Mouse (Mus musculus): ENCODE data around the gene Mtus2. TPM values are rescaled to one million over a fixed set of nuclear protein-coding genes. Genes with fewer than 3 reads are reported as not detected.

Mtus2 gene
- total and polyA plus RNA-seq, 3 experiments = 0.08 TPM; not detected in 2

DNA sequence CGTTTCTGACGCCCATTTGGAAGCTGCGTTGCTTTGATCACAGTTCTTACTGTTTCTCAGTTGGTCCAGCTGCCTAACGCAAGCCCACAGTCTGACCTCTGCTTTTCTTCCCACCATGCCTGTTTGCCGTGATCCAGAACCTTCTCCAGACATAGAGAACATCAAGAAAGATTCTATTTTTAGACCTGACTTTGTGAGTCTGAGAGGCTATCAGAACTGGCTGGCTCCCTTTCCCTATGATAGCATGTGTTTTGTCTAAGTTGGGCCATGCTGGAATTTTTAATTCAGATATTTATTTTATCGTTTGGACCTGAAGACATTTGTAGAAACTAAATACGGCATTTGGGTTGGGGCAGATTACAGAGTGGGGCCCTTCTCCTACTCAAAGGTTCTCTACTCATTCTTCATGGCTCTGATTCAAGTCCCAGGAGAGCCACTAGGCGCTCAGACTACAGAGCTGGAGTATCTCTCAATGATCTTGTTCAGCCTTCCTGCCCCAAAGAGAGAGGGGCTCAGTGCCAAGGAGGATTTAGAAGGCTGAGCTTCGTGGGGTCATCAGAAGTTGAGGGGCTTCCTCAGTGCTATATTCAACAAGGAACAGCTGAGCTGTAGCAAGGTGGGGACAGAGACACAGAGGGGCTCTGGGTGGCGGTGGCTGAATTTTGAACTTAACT, 174.5 kb downstream of the Mtus2 start:
- Histone ChIP-seq H3K4me1 (ENCODE audit: control insufficient read depth in 1 of 2, insufficient read depth in 2 of 2, low read length in 2 of 2) (no peaks in the 10 kb centered on the region), H3K79me2 (ENCODE audit: control insufficient read depth, insufficient read depth, low read length, poor library complexity) (no peaks in the 10 kb centered on the region), H3K9ac (ENCODE audit: control insufficient read depth, low read depth, low read length, poor library complexity, severe bottlenecking) (no peak overlapping the region), H3K27me3 (ENCODE audit: control insufficient read depth in 1 of 2, insufficient read depth in 2 of 2, low read length in 2 of 2) (no peaks in the 10 kb centered on the region), H3K27ac (ENCODE audit: control insufficient read depth, low read depth, low read length) (no peak overlapping the region), H3K36me3 (ENCODE audit: control insufficient read depth in 1 of 2, insufficient read depth in 2 of 2, low read length in 2 of 2) (no peaks in the 10 kb centered on the region), H3K9me3 (replicated peaks; ENCODE audit: insufficient read depth, low read length) (no peaks in the 10 kb centered on the region), H3K4me3 (ENCODE audit: control insufficient read depth in 1 of 2, insufficient read depth in 1 of 2, low read depth in 2 of 2, low read length in 2 of 2) (no peak overlapping the region)
- no peak for DNase-seq (ENCODE audit: low read depth, low spot score)
- TF ChIP-seq MAZ (IDR thresholded peaks at IDR 0.05; ENCODE audit: low read depth, low read length) = no peak
- TF ChIP-seq POLR2AphosphoS2 (IDR thresholded peaks at IDR 0.05; ENCODE audit: low read length) = no peak
- no peak for TF ChIP-seq MAX (IDR thresholded peaks at IDR 0.05; ENCODE audit: low read length)
- no peak for TF ChIP-seq ZMIZ1 (IDR thresholded peaks at IDR 0.05; ENCODE audit: low read depth, low read length)
- no peak for TF ChIP-seq MAFK (IDR thresholded peaks at IDR 0.05; ENCODE audit: borderline replicate concordance, low read depth, low read length)
- TF ChIP-seq MYB (IDR thresholded peaks at IDR 0.05; ENCODE audit: low read depth, low read length) = no peak
- TF ChIP-seq NRF1 (IDR thresholded peaks at IDR 0.05; ENCODE audit: insufficient read depth, low read depth, low read length, poor library complexity, severe bottlenecking) = no peak
- TF ChIP-seq EP300 (IDR thresholded peaks at IDR 0.05; ENCODE audit: low read depth in 1 of 2, low read length in 2 of 2) = no peak
- TF ChIP-seq JUND (IDR thresholded peaks at IDR 0.05; ENCODE audit: low read depth, low read length) = no peak
- TF ChIP-seq TBP (IDR thresholded peaks at IDR 0.05; ENCODE audit: low read depth, low read length) = no peak
- TF ChIP-seq GATA1 (IDR thresholded peaks at IDR 0.05; ENCODE audit: low read depth, low read length) = no peak
- no peak for TF ChIP-seq TAL1 (IDR thresholded peaks at IDR 0.05; ENCODE audit: low read length)
- TF ChIP-seq UBTF (IDR thresholded peaks at IDR 0.05; ENCODE audit: borderline replicate concordance, insufficient read depth, low read depth, low read length) = no peak
- TF ChIP-seq MEF2A (IDR thresholded peaks at IDR 0.05; ENCODE audit: extremely low read depth, insufficient replicate concordance, low read depth, low read length, poor library complexity, severe bottlenecking) = no peak
- no peak for TF ChIP-seq CTCF (IDR thresholded peaks at IDR 0.05 in 2 of 3, conservative IDR thresholded peaks at IDR 0.05 in 1 of 3; ENCODE audit: control insufficient read depth in 1 of 3, insufficient read depth in 1 of 3, low read depth in 2 of 3, low read length in 3 of 3, poor library complexity in 1 of 3, severe bottlenecking in 1 of 3)
- TF ChIP-seq KAT2A (conservative IDR thresholded peaks at IDR 0.05; ENCODE audit: low read depth, low read length) = no peak
- no peak for TF ChIP-seq USF1 (IDR thresholded peaks at IDR 0.05; ENCODE audit: low read depth, low read length)
- TF ChIP-seq ZKSCAN1 (IDR thresholded peaks at IDR 0.05; ENCODE audit: low read depth, low read length) = no peak
- TF ChIP-seq RCOR1 (IDR thresholded peaks at IDR 0.05; ENCODE audit: low read depth, low read length) = no peak

DNA sequence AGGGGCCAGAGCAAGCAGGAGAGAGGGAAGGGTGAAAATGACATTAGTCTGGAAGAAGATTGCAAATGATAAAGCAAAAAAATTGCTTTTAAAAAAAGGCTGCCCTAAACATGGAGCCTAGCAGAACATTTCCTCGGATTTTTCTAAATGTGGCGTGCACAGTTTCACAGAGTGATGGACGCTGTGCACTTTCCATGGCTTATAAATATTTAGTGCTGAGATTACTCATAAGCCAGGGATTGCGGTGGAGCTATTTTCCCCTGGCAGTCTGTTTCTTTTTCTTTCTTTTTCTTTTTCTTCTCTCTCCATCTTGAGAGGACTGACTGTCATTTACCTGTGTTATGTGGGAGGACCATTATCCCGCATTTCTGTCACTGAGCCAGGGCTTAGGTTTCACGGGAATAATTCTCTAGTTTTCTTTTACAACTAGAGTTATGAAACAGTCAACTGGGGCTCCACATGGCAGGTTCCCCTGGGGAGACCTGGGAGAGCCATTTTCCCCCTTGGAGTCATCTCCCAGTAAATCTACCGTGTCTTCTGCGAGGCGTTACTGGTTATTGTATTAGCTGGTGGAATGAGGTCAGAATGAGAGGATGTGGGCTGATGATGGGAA, 176.4 kb downstream of the Mtus2 start:
- no peaks in the 10 kb centered on the region for H3K9me3 ChIP-seq (replicated peaks; ENCODE audit: insufficient read depth, low read length)
- H3K36me3 ChIP-seq (ENCODE audit: control insufficient read depth in 1 of 2, insufficient read depth in 2 of 2, low read length in 2 of 2) = no peaks in the 10 kb centered on the region
- no peak for DNase-seq (ENCODE audit: low read depth, low spot score)
- no peak overlapping the region for H3K27ac ChIP-seq (ENCODE audit: control insufficient read depth, low read depth, low read length)
- no peak overlapping the region for H3K4me3 ChIP-seq (ENCODE audit: control insufficient read depth in 1 of 2, insufficient read depth in 1 of 2, low read depth in 2 of 2, low read length in 2 of 2)
- no peak overlapping the region for H3K9ac ChIP-seq (ENCODE audit: control insufficient read depth, low read depth, low read length, poor library complexity, severe bottlenecking)
- no peaks in the 10 kb centered on the region for H3K27me3 ChIP-seq (ENCODE audit: control insufficient read depth in 1 of 2, insufficient read depth in 2 of 2, low read length in 2 of 2)
- no peaks in the 10 kb centered on the region for H3K4me1 ChIP-seq (ENCODE audit: control insufficient read depth in 1 of 2, insufficient read depth in 2 of 2, low read length in 2 of 2)
- no peaks in the 10 kb centered on the region for H3K79me2 ChIP-seq (ENCODE audit: control insufficient read depth, insufficient read depth, low read length, poor library complexity)
- TF ChIP-seq CHD1 (IDR thresholded peaks at IDR 0.05; ENCODE audit: low read depth, low read length) (no peak), TAL1 (IDR thresholded peaks at IDR 0.05; ENCODE audit: low read length) (no peak), ETS1 (IDR thresholded peaks at IDR 0.05; ENCODE audit: low read depth, low read length) (no peak), NELFE (IDR thresholded peaks at IDR 0.05; ENCODE audit: low read depth, low read length) (no peak), RAD21 (IDR thresholded peaks at IDR 0.05; ENCODE audit: low read depth, low read length) (no peak), MAX (IDR thresholded peaks at IDR 0.05; ENCODE audit: low read length) (no peak), KAT2A (conservative IDR thresholded peaks at IDR 0.05; ENCODE audit: low read depth, low read length) (no peak), MAFK (IDR thresholded peaks at IDR 0.05; ENCODE audit: borderline replicate concordance, low read depth, low read length) (no peak), MYB (IDR thresholded peaks at IDR 0.05; ENCODE audit: low read depth, low read length) (no peak), CTCF (IDR thresholded peaks at IDR 0.05 in 2 of 3, conservative IDR thresholded peaks at IDR 0.05 in 1 of 3; ENCODE audit: control insufficient read depth in 1 of 3, insufficient read depth in 1 of 3, low read depth in 2 of 3, low read length in 3 of 3, poor library complexity in 1 of 3, severe bottlenecking in 1 of 3) (no peak), E2F4 (IDR thresholded peaks at IDR 0.05; ENCODE audit: borderline replicate concordance, low read depth, low read length) (no peak), RCOR1 (IDR thresholded peaks at IDR 0.05; ENCODE audit: low read depth, low read length) (no peak)
